Mouse (Mus musculus): Measurements from ENCODE around the gene Acbd3. TPM values are rescaled to one million over a fixed set of nuclear protein-coding genes. Genes with fewer than 3 reads are reported as not detected.

Acbd3 gene
- total RNA-seq, 2 experiments from 2014 or later = 26.5 to 40.6 TPM

DNA sequence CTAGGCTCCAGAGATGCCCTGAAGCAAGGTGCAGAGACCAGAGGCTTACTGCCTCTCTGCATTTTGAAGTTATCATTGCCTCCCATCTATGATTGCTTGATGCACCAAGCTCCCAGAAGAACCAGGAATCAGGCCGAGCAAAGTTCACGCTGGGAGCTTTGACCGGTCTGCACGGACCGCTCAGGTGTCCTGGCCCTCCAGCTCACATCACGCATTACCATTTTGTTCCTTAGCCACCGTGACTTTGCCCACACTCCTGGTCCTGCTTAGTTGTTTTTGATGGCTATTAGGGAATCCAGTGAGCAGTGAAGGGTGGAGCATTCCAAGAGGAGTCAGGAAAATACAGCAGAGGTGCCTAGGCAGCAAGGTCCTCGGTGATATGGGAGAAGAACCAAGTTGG is 54.4 kb downstream of the Acbd3 start:
- no peak for ATAC-seq (replicated peaks; ENCODE audit: poor library complexity, severe bottlenecking)

DNA sequence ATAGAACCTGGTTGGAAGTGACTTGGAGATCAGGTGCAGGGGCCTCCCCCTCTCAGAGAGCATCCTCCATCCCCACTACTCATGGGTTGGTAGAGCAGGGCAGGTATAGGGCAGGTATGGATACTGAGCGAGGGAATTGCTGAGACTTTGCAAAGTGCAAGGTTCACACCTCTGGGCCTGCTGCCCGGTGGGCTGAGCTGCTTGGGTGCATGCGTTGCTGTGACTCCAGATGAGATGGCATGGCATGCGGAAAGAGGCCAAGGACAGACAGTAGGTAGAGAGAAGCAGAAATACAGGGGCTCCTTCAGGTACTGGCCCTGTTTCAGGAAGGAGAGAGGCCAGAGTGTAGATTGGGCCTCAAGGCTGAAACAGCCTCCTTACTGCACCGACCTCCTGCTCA is 55.4 kb downstream of the Acbd3 start:
- no peak for ATAC-seq (replicated peaks; ENCODE audit: poor library complexity, severe bottlenecking)

DNA sequence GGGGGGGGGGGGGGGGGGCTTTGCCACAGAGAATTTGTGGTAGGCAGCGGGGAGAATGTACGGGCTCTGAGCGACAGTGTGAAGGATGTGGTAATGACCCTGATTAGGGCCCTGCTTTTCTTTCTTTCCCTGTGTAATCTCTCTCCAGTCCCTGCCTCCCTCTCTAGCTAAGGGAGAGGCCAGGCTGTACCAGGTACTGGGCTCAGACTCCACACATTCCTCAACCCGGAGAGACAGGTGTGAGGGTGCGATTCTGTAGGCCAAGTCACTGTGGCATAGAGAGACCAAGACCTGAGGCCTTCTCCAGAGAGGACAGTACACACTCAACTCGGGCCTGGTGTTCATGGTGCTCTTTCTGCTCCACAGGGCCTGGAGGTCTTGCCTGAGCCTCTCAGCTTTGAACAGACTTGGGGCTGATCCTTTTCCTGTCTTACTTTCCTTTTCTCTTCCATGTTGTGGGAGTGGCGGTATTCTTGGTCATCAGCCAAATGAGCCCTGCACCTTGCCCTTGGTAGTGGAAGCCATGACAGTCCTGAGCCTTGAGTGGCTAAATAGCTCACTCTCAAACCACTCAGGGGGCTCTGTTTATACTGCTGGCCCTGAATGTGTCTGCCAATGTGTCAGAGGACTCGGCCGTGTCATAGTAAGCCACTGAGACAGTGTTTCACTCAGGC is 57.2 kb downstream of the Acbd3 start:
- no peak for ATAC-seq (replicated peaks; ENCODE audit: poor library complexity, severe bottlenecking)

DNA sequence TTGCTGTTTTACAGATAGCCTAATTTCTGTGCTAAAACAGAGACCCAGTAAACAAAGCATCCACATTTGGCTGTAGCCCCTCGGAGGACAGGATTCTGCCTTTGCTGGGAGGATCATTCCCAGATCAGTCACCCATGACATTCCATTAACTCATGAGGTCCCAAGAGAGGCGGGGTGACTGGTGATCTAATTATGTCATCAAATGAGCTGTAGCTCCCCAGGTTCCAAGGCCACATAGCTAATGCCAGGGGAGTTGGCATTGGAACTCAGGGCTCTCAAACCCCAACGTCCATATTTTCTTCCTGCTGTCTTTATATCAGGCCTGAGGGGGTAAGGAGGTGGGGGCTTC is 57.7 kb downstream of the Acbd3 start:
- no peak for ATAC-seq (replicated peaks; ENCODE audit: poor library complexity, severe bottlenecking)

DNA sequence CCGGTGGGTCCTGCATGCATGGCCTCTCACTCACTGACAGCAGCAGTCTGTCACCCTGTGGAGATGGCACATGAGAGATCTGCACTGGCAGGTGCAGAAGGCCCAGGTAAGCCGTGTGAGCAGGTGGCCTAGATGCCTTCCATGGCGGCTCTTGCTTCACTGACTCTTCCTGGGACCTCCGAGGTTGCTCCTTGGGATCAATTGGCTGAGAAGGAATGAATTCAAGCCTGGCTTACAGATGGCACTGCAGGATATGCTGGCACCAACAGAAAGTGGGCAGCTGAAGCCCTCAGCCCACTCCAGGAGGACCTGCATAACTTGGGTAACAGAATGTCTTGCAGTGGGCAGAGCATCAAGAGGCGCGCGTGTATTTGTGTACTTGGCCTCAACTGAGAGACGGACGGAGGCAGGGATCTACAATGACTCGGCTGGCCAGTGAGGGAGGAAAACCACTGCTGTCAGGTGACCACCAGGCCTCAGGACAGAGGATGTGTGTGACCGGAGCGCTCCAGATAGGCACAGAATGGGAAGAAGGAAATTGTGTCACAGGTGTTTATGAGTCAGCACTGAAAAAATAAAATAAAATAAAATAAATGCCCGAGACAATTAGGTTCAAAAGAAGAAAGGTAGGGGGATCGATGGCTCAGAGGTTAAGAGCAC is 66.1 kb downstream of the Acbd3 start:
- ATAC-seq (replicated peaks; ENCODE audit: poor library complexity, severe bottlenecking) = no peak

DNA sequence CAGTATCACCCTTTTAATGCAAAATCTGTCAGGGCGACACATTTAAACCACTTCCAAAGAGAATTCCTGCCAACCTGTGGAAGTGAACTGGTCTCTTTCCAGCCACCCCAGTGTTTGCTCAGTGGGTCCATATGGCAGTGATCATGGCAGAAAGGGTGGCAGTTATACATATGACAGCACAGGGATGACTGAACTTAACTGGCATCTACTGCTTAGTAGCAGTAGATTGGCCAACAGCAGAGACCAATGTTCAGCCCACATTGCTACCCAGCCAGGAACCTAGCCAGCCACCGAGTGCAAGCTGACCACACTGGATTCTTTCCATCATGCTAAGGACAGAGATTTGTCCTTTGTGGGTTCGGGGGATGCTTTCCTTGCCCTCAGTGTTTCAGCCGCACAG is 67.0 kb downstream of the Acbd3 start:
- peak; percentile 34 for ATAC-seq (replicated peaks; ENCODE audit: poor library complexity, severe bottlenecking)

DNA sequence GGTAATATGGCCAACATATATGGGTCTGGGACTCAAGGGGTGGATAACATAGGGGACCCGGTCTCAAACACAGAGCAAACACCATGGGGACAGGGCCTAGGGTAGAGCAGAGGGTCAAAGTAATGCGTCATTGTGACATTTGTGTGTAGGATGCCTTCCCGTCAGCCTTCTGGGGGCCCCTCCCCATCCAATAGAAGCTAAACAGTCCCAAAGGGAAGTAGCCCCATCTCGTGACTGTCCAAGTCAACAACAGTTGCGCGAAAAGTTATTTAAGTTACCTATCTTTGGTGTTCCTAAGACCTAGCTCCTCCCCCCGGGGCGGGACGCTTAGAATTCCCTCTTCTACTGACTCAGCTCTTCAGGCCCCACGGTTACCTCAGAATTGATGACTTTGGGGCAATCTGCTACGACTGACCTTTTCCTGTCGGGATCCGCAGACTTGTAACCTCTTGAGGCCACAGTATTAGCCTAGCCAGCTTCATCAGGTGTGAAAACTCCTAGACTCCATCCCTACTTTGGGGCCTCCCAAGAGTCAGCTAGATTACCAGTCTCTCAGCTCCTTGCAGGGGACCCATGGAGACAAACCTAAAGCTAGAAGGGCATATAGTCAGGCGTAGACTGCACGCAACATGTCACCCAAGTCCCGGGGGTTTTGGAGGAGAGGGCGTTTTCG is 67.7 kb downstream of the Acbd3 start:
- ATAC-seq (replicated peaks; ENCODE audit: poor library complexity, severe bottlenecking) = peak; percentile 69

DNA sequence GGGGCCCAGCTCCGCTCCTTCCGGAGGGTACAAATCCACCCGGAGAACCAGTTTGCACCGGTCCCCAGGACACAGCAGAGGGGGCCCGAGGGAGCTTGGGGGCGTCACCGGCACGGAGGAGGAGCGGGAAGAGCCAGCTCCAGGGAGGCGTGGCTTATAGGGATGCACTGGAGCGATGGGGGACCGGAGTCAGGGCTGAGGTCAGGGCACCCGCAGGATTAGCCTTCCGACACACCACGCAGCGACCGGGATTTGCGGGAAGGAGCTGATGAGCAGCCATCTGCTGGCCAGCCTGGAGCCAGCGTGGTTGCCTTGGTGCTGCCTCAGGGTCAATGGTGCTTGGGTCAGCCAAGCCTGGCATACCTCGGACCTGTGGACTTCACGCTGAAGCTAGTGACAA is 68.3 kb downstream of the Acbd3 start:
- ATAC-seq (replicated peaks; ENCODE audit: poor library complexity, severe bottlenecking) = peak; percentile 43

DNA sequence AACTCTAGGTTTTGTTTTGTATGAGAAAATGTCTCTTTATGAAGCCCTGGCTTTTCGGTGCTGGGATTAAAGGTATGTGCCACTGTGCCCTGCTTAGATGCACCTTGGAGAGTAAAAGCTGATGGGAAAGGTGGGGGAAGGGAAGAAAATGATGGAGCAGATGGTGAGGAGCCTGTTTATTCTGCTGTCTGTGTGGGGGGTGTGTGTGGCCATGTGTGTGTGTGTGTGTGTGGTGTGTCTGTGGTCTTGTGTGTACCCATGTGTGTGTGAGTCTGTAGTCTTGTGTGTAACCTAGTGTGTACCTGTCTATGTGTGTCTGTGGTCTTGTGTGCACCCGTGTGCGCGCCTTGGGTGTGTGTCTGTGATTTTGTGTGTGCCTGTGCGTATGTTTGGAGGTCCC is 72.8 kb downstream of the Acbd3 start:
- no peak for ATAC-seq (replicated peaks; ENCODE audit: poor library complexity, severe bottlenecking)

DNA sequence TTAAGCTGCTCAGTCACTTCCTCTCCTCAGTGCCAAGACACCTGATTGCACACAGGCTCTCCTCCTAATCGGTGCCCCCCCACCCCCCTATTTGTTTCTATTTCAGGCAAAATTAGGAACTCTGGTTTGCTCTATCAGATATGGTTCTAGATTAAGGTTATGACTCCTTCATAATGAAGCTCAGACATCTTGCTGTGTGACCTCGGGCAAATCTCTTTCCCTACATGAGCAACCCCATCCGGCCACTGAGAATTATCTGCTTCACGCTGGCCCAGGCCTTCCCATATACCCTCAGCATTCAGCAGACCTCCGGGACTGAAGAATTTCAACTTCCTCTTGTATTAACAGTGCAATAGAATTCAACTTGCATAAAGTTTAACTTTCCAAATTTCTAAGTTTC is 73.4 kb downstream of the Acbd3 start:
- peak; percentile 32 for ATAC-seq (replicated peaks; ENCODE audit: poor library complexity, severe bottlenecking)

DNA sequence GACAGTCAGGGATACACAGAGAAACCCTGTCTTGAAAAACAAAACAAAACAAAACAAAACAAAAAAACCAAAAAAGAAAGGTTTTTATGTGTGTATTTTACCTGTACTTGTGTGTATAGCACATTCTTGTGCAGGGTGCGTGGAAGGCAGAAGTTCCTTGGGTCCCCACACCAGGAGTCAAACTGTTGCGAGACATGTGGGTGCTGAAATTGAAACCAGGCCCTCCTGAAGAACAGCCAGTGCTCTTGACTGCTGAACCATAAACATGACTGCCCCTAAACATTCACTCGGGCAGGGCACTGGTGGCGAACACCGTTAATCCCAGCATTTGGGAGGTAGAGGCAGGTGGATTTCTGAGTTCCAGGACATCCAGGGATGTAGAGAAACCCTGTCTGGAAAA is 74.2 kb downstream of the Acbd3 start:
- no peak for ATAC-seq (replicated peaks; ENCODE audit: poor library complexity, severe bottlenecking)

DNA sequence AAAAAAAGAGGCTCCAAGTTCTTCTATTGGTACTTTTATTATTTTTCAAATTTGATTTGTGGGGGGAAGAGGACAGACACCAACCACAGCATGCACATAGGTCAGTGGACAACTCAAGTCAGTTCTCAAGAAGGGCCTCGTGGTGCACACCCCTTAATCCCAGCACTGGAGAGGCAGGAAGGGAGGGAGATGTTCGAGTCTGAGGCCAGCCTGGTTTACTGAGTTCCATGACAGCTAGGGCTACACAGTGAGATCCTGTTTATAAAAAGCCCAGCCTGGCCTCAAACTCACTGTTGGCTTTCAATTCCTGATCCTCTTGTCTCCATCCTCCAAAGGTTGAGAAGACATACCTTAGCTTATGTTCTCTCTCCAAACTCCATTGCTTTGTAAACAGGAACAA is 75.0 kb downstream of the Acbd3 start:
- no peak for ATAC-seq (replicated peaks; ENCODE audit: poor library complexity, severe bottlenecking)

DNA sequence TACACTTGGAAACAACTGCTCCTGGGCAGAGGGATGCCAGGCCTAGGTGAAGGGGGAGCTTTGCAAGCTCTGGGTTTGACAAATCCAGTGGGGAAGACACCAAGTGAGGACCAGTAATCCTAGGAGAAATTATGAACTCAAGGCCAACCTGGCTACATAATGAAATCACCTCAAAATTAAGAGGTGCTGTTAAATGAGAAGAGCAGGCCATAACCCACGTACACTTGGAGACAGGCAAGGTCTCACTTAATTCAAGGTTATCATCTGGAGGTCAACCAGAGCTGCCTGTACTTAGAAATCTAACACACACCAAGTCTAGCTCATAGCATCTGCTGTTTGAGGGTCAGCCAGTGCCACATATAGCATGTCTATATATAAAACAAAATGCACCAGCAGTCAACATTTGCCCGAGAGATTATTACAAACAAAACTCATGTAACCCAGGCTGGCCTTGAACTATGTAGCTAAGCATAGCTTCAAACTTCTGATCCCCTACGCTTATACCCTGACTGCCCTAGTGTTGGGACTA is 75.7 kb downstream of the Acbd3 start:
- no peak for ATAC-seq (replicated peaks; ENCODE audit: poor library complexity, severe bottlenecking)

Other genes starting within 250 kb of the Acbd3 start
- not detected in 2 replicates for gene Stum, start 242.5 kb upstream of the Acbd3 start, total RNA-seq (2014; fragmentation: Nextera tagmentation)
- not detected in 2 replicates for gene Stum, start 242.5 kb upstream of the Acbd3 start, total RNA-seq (2017)
- 120 and 129 TPM in 2 replicates for gene Parp1, start 157.1 kb upstream of the Acbd3 start, total RNA-seq (2014; fragmentation: Nextera tagmentation)
- 173 and 204 TPM in 2 replicates for gene Parp1, start 157.1 kb upstream of the Acbd3 start, total RNA-seq (2017)
- gene Lin9, start 84.9 kb upstream of the Acbd3 start, total RNA-seq (2014; fragmentation: Nextera tagmentation) = 21.2 and 30.4 TPM in 2 replicates
- 28.7 and 39.6 TPM in 2 replicates for gene Lin9, start 84.9 kb upstream of the Acbd3 start, total RNA-seq (2017)
- not detected in 2 replicates for gene Mixl1, start 29.0 kb upstream of the Acbd3 start, total RNA-seq (2014; fragmentation: Nextera tagmentation)
- not detected in 2 replicates for gene Mixl1, start 29.0 kb upstream of the Acbd3 start, total RNA-seq (2017)
- gene H3f3a, start 87.9 kb downstream of the Acbd3 start, total RNA-seq (2014; fragmentation: Nextera tagmentation) = 1,208 and 1,212 TPM in 2 replicates
- gene H3f3a, start 87.9 kb downstream of the Acbd3 start, total RNA-seq (2017) = 1,574 and 1,754 TPM in 2 replicates
- 18.0 and 23.5 TPM in 2 replicates for gene Sde2, start 125.1 kb downstream of the Acbd3 start, total RNA-seq (2014; fragmentation: Nextera tagmentation)
- 29.5 and 29.8 TPM in 2 replicates for gene Sde2, start 125.1 kb downstream of the Acbd3 start, total RNA-seq (2017)
- not detected in 2 replicates for gene Lefty2, start 167.1 kb downstream of the Acbd3 start, total RNA-seq (2014; fragmentation: Nextera tagmentation)
- not detected in 2 replicates for gene Lefty2, start 167.1 kb downstream of the Acbd3 start, total RNA-seq (2017)
- gene Pycr2, start 178.2 kb downstream of the Acbd3 start, total RNA-seq (2014; fragmentation: Nextera tagmentation) = 48.7 and 53.2 TPM in 2 replicates
- 27.8 and 28.4 TPM in 2 replicates for gene Pycr2, start 178.2 kb downstream of the Acbd3 start, total RNA-seq (2017)
- gene Lefty1, start 209.0 kb downstream of the Acbd3 start, total RNA-seq (2014; fragmentation: Nextera tagmentation) = 1.5 TPM in 1 of 2 replicates, not detected in the other
- gene Lefty1, start 209.0 kb downstream of the Acbd3 start, total RNA-seq (2017) = 0.47 TPM in 1 of 2 replicates, not detected in the other
- gene Tmem63a, start 216.3 kb downstream of the Acbd3 start, total RNA-seq (2014; fragmentation: Nextera tagmentation) = 29.5 and 36.9 TPM in 2 replicates
- 14.8 and 16.1 TPM in 2 replicates for gene Tmem63a, start 216.3 kb downstream of the Acbd3 start, total RNA-seq (2017)